Mouse (Mus musculus) heart, postnatal 4 days (tissue): ENCODE measurements at regions not wholly inside any gene's neighbourhood (a gene's known extent, or its start where the extent isn't known, plus 50 kb on each side); places are given as distances from the start of the nearest gene placed in this dataset.
"Not testable (repeated sequence)": the region's sequence is repeated elsewhere in the genome, so short reads cannot be mapped to it uniquely, and the experiment has no call there.

Experiments
- DNase-seq: peaks from one replicate; pipeline ENCODE4 v3.0.0; 2021

- no peak for DNase-seq
These were observed 271.8 kb downstream of the Gabrg2 start for GRCm38 (mm10) chr11:41728839-41729238.

DNA sequence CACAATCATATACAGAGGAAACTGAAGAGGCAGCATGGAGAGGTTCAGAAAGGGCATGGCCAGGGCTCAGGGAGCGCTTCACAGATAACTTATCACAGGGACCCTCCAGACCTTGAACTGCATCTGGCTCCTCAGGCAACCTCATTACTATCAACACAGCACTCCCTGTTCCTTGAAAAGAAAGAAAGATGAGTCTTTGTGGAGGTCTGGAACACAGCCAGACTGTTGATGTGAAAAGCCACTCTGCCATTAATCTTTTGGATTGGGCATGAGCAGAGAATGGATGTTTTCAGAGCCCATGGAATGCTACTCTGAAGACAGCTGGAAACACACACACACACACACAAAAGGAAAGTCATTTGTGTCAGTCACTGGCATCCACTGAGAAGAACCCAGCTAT is 284.0 kb downstream of the Gabrg2 start:
- DNase-seq, result no peak

GRCm38 (mm10) chr11:41690682-41691081 is 310.0 kb downstream of the Gabrg2 start:
- DNase-seq, result no peak

DNA sequence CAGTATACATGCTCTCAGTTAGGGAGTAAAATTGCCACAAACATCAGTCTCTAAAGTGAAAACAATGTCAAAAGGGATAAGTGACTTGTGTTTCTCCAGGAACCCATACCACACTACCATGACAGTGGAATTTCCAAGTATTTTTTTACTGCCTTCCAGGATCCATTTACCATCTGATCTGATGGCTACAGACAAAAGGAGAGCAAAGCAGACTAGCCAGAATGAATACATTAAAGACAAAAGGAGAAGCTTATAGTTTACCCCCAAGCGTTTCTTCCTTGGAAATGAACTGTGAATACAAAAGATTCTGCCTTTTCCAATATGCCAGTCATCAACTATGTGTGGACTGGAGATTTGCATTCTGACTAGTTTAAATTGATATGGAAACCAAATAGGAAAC is 317.7 kb downstream of the Gabrg2 start:
- DNase-seq, result no peak

DNA sequence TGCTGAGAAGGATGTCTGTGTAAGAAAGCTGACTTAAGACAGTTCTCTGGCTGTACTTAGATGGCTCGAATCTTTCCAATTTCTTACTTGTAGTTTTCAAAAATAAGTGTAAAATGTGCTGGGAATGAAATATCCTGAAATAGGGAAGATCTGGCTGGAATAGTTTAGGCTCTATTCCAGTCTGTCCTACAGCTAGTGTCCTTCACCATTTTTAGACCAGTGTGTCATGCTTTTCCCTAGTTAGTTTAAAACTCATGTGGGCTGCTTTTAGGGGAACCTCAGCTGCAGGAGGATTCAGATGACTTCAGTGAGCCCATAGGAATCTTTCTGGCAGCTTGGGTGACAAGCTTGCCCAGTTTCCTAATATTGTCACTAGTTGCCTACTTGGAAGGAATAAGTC is 348.1 kb downstream of the Gabrg2 start:
- no peak for DNase-seq

DNA sequence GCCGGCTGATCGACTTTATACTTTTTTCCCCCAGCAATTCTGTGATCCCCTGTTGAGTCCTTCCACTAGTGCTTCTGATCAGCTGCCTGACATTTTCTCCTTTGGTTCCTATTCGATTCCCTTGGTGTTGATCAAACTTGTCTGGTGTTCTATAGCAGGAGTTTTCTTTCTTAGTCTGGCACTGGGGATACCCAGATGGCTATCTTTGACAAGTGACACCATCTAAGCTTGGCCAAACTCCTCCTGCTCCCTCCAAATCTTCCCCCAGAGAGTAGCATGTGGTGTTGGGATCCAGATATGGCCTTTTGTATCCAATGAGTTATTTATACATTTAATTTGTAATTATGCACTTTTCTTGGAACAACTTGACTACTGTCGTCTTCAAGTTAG is 355.2 kb downstream of the Gabrg2 start:
- no peak for DNase-seq

DNA sequence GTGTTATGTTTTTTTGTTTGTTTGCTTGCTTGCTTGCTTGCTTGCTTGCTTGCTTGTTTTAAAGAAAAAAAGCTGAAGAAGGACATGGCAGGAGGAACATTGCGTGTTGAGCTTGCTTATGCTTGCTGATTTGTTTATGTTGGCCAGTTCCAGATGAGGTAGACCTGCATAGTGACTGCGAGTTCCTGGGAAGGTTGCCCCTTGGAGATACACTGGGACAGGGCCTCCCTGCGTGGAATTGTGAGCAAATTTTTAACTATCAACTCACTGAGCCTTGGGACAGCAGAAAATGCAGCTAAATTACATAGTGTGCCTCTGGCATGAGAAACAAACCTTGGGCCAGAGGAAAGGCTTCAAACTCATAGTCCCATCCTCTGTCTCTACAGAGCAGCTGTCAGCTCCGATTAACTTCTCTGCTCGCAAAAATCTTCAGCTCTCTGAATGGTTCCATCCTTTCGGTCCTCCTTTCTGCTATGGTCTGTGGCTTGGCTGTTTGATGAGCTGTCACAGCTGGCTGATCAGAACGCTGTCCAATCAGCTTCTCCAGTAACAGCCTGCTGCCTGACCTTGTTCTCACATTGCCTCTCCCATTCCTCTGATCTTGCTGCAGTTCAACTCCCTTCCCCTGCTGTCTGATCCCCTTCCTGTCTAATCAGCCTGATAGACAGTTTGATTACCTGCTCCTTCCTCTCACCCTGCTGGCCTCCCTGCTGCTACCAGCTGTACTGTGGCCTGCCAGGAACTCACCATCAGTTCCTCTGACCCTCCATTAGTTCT is 355.7 kb downstream of the Gabrg2 start:
- peak; percentile 6 for DNase-seq

DNA sequence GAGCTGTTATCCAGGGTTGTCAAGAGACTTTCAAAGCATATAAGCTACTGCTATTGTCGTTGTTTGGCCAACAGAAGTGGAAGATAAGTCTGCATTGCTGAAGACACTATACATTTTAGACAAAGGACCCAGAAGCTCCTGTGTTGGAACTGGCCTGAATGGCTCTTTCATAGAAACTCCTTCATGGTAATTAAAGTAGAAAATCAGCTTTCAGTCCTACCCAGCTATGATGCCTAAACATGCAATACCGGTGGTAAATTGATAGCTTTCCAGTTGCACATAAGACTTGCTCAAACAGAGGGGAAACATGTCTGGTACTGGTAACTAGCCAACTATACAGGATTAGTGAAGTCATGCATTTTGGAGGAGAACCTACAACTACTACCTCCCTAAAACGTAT is 356.6 kb downstream of the Gabrg2 start:
- DNase-seq, result no peak

- no peak for DNase-seq
These were observed 401.7 kb downstream of the Gabrg2 start for GRCm38 (mm10) chr11:41599006-41599405.

DNA sequence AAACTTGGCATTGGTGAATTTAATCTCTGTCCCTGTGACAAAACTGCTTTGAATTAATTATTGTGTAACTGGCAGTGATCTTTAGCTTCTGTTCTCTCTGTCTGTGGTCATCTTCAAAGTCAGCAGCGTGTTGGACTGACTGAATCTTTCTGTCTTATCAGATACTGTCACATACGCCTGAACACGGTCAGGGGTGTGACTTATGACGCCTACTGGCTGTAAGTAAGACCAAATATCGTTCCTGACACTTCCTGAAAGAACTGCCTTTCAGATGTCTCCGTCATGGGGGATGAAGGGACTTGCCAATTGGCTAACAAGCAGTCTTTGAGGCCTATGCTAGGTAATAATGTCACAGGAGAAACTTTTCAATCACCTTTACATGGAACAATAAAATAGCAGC is 402.2 kb downstream of the Gabrg2 start:
- no peak for DNase-seq

DNA sequence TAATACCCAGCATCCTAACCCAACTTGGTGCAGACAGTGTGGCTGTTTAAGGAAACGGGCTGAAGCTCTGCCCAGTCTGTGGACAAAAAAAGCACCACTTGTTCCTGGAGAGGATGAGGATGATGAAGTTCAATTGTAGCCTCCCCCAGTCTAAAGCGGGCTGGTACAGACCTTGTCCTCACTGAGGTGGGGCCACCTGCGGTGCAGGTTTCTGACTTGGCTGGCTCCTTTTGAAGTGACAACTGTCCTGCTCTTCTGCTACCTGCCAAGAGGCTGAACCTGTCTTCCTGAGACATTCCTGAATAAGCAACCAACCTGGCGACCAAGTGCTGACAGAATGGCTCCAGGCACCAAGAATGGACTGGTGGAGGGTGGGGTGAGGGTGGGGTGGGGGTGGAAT is 409.2 kb downstream of the Gabrg2 start:
- DNase-seq, result not testable (repeated sequence)
